Mouse (Mus musculus): ENCODE data around the gene Efna4. TPM values are rescaled to one million over a fixed set of nuclear protein-coding genes. Genes with fewer than 3 reads are reported as not detected.

Efna4 gene
- polyA plus RNA-seq, 1 experiment from 2014 or later: 20.6 TPM

GRCm38 (mm10) chr3:89330948-89331347 is 6.9 kb downstream of the Efna4 start:
- no peak overlapping the region for H3K4me2 ChIP-seq (ENCODE audit: low read length)
- 20% methylated on average over 10 of the region's 10 CpGs for WGBS
- H3K27ac ChIP-seq (ENCODE audit: low read depth): no peak overlapping the region
- ATAC-seq (replicated peaks; ENCODE audit: low FRiP score, low TSS enrichment, low read depth) (no peak), DNase-seq (ENCODE audit: low spot score) (no peak)
- H3K9me3 ChIP-seq (ENCODE audit: control insufficient read depth, low read length): no peaks in the 10 kb centered on the region
- peaks cover 25% of the 10 kb centered on the region for H3K36me3 ChIP-seq (ENCODE audit: control insufficient read depth, insufficient read depth, low read length)
- no peaks in the 10 kb centered on the region for H3K27me3 ChIP-seq (replicated peaks; ENCODE audit: control insufficient read depth, insufficient read depth, low read length)
- no peak overlapping the region for H3K4me3 ChIP-seq (ENCODE audit: low read depth, low read length)
- H3K9ac ChIP-seq (ENCODE audit: low read length): no peak overlapping the region
- H3K4me1 ChIP-seq (replicated peaks; ENCODE audit: control insufficient read depth, insufficient read depth, low read length): peaks cover 10% of the 10 kb centered on the region

- H3K27ac ChIP-seq (ENCODE audit: low read depth): no peak overlapping the region
- peaks cover 25% of the 10 kb centered on the region for H3K36me3 ChIP-seq (ENCODE audit: control insufficient read depth, insufficient read depth, low read length)
- no peak for ATAC-seq (replicated peaks; ENCODE audit: low FRiP score, low TSS enrichment, low read depth)
- WGBS: 74% methylated on average over 3 of the region's 3 CpGs
- DNase-seq (ENCODE audit: low spot score): no peak
- peaks cover 10% of the 10 kb centered on the region for H3K4me1 ChIP-seq (replicated peaks; ENCODE audit: control insufficient read depth, insufficient read depth, low read length)
- no peaks in the 10 kb centered on the region for H3K9me3 ChIP-seq (ENCODE audit: control insufficient read depth, low read length)
- H3K4me2 ChIP-seq (ENCODE audit: low read length): no peak overlapping the region
- H3K4me3 ChIP-seq (ENCODE audit: low read depth, low read length): no peak overlapping the region
- H3K9ac ChIP-seq (ENCODE audit: low read length): no peak overlapping the region
- H3K27me3 ChIP-seq (replicated peaks; ENCODE audit: control insufficient read depth, insufficient read depth, low read length): no peaks in the 10 kb centered on the region
Observed at GRCm38 (mm10) chr3:89330346-89330745, 7.5 kb downstream of the Efna4 start.

- 0 out of 2 replicates have a peak, but pooled peaks have one; percentile 13 for ATAC-seq (replicated peaks; ENCODE audit: low FRiP score, low TSS enrichment, low read depth)
Observed at GRCm38 (mm10) chr3:89328623-89329022, 9.2 kb downstream of the Efna4 start.

GRCm38 (mm10) chr3:89327371-89327870 is 10.4 kb downstream of the Efna4 start:
- H3K36me3 ChIP-seq (ENCODE audit: control insufficient read depth, insufficient read depth, low read length): no peaks in the 10 kb centered on the region
- ATAC-seq (replicated peaks; ENCODE audit: low FRiP score, low TSS enrichment, low read depth): no peak
- no peak overlapping the region for H3K4me3 ChIP-seq (ENCODE audit: low read depth, low read length)
- no peak for DNase-seq (ENCODE audit: low spot score)
- H3K9ac ChIP-seq (ENCODE audit: low read length): no peak overlapping the region
- WGBS: 30% methylated on average over 9 of the region's 9 CpGs
- no peak overlapping the region for H3K27ac ChIP-seq (ENCODE audit: low read depth)
- no peaks in the 10 kb centered on the region for H3K27me3 ChIP-seq (replicated peaks; ENCODE audit: control insufficient read depth, insufficient read depth, low read length)
- no peak overlapping the region for H3K4me2 ChIP-seq (ENCODE audit: low read length)
- peaks cover 10% of the 10 kb centered on the region for H3K4me1 ChIP-seq (replicated peaks; ENCODE audit: control insufficient read depth, insufficient read depth, low read length)
- H3K9me3 ChIP-seq (ENCODE audit: control insufficient read depth, low read length): no peaks in the 10 kb centered on the region

More at GRCm38 (mm10) chr3:89328623-89329022, 9.2 kb downstream of the Efna4 start:
- Histone ChIP-seq H3K4me1 (replicated peaks; ENCODE audit: control insufficient read depth, insufficient read depth, low read length) (peaks cover 10% of the 10 kb centered on the region), H3K9me3 (ENCODE audit: control insufficient read depth, low read length) (no peaks in the 10 kb centered on the region), H3K4me2 (ENCODE audit: low read length) (no peak overlapping the region), H3K9ac (ENCODE audit: low read length) (no peak overlapping the region), H3K4me3 (ENCODE audit: low read depth, low read length) (no peak overlapping the region), H3K36me3 (ENCODE audit: control insufficient read depth, insufficient read depth, low read length) (peaks cover 9% of the 10 kb centered on the region), H3K27ac (ENCODE audit: low read depth) (no peak overlapping the region), H3K27me3 (replicated peaks; ENCODE audit: control insufficient read depth, insufficient read depth, low read length) (no peaks in the 10 kb centered on the region)
- DNase-seq (ENCODE audit: low spot score): no peak
- WGBS: 7% methylated on average over 4 of the region's 4 CpGs

GRCm38 (mm10) chr3:89325882-89326281 is 11.9 kb downstream of the Efna4 start:
- peaks cover 18% of the 10 kb centered on the region for H3K4me1 ChIP-seq (replicated peaks; ENCODE audit: control insufficient read depth, insufficient read depth, low read length)
- DNase-seq (ENCODE audit: low spot score) (no peak), ATAC-seq (replicated peaks; ENCODE audit: low FRiP score, low TSS enrichment, low read depth) (no peak)
- H3K4me2 ChIP-seq (ENCODE audit: low read length): no peak overlapping the region
- no peak overlapping the region for H3K4me3 ChIP-seq (ENCODE audit: low read depth, low read length)
- H3K9ac ChIP-seq (ENCODE audit: low read length): no peak overlapping the region
- no peak overlapping the region for H3K27ac ChIP-seq (ENCODE audit: low read depth)
- WGBS: 94% methylated on average over 8 of the region's 8 CpGs
- H3K27me3 ChIP-seq (replicated peaks; ENCODE audit: control insufficient read depth, insufficient read depth, low read length): peaks cover 5% of the 10 kb centered on the region; the same call in 1 of the 2 replicates
- H3K9me3 ChIP-seq (ENCODE audit: control insufficient read depth, low read length): no peaks in the 10 kb centered on the region
- no peaks in the 10 kb centered on the region for H3K36me3 ChIP-seq (ENCODE audit: control insufficient read depth, insufficient read depth, low read length)

GRCm38 (mm10) chr3:89322514-89323165 is 15.2 kb downstream of the Efna4 start, which contains the start of gene Efna3:
TSS of gene Efna3 (minus strand) at chr3:89322965.
- H3K4me2 ChIP-seq (ENCODE audit: low read length): peak within 1 kb of the TSS; percentile 65
- peak; percentile 88 for DNase-seq (ENCODE audit: low spot score)
- under 1% methylated on average over 53 of the region's 53 CpGs for WGBS
- no peak within 1 kb of the TSS for H3K27ac ChIP-seq (ENCODE audit: low read depth)
- H3K9ac ChIP-seq (ENCODE audit: low read length): peak within 1 kb of the TSS; percentile 48
- ATAC-seq (replicated peaks; ENCODE audit: low FRiP score, low TSS enrichment, low read depth): peak; percentile 30; the same call in 1 of the 2 replicates
- no peaks in the 10 kb centered on the region for H3K36me3 ChIP-seq (ENCODE audit: control insufficient read depth, insufficient read depth, low read length)
- no peaks in the 10 kb centered on the region for H3K9me3 ChIP-seq (ENCODE audit: control insufficient read depth, low read length)
- H3K27me3 ChIP-seq (replicated peaks; ENCODE audit: control insufficient read depth, insufficient read depth, low read length): peaks cover 32% of the 10 kb centered on the region
- H3K4me1 ChIP-seq (replicated peaks; ENCODE audit: control insufficient read depth, insufficient read depth, low read length): peaks cover 29% of the 10 kb centered on the region
- peak within 1 kb of the TSS; percentile 49 for H3K4me3 ChIP-seq (ENCODE audit: low read depth, low read length)

- H3K36me3 ChIP-seq (ENCODE audit: control insufficient read depth, insufficient read depth, low read length): no peaks in the 10 kb centered on the region
- DNase-seq (ENCODE audit: low spot score) (peak; percentile 78), ATAC-seq (replicated peaks; ENCODE audit: low FRiP score, low TSS enrichment, low read depth) (no peak)
- peaks cover 32% of the 10 kb centered on the region for H3K27me3 ChIP-seq (replicated peaks; ENCODE audit: control insufficient read depth, insufficient read depth, low read length)
- H3K4me1 ChIP-seq (replicated peaks; ENCODE audit: control insufficient read depth, insufficient read depth, low read length): peaks cover 33% of the 10 kb centered on the region
- peak overlapping the region; percentile 48 for H3K9ac ChIP-seq (ENCODE audit: low read length)
- 1% methylated on average over 12 of the region's 14 CpGs for WGBS
- no peak overlapping the region for H3K27ac ChIP-seq (ENCODE audit: low read depth)
- H3K4me2 ChIP-seq (ENCODE audit: low read length): peak overlapping the region; percentile 65
- no peaks in the 10 kb centered on the region for H3K9me3 ChIP-seq (ENCODE audit: control insufficient read depth, low read length)
- peak overlapping the region; percentile 49 for H3K4me3 ChIP-seq (ENCODE audit: low read depth, low read length)
Observed at GRCm38 (mm10) chr3:89322131-89322500, 15.7 kb downstream of the Efna4 start.

GRCm38 (mm10) chr3:89321183-89322130 is 16.4 kb downstream of the Efna4 start:
- H3K4me3 ChIP-seq (ENCODE audit: low read depth, low read length): peak overlapping the region; percentile 49
- under 1% methylated on average over 62 of the region's 66 CpGs for WGBS
- no peaks in the 10 kb centered on the region for H3K9me3 ChIP-seq (ENCODE audit: control insufficient read depth, low read length)
- DNase-seq (ENCODE audit: low spot score): peak; percentile 72
- H3K4me2 ChIP-seq (ENCODE audit: low read length): peak overlapping the region; percentile 65
- H3K36me3 ChIP-seq (ENCODE audit: control insufficient read depth, insufficient read depth, low read length): no peaks in the 10 kb centered on the region
- H3K4me1 ChIP-seq (replicated peaks; ENCODE audit: control insufficient read depth, insufficient read depth, low read length): peaks cover 38% of the 10 kb centered on the region
- peak overlapping the region; percentile 29; the same call in 1 of the 2 replicates for H3K27ac ChIP-seq (ENCODE audit: low read depth)
- peak overlapping the region; percentile 48 for H3K9ac ChIP-seq (ENCODE audit: low read length)
- peaks cover 32% of the 10 kb centered on the region for H3K27me3 ChIP-seq (replicated peaks; ENCODE audit: control insufficient read depth, insufficient read depth, low read length)
- ATAC-seq (replicated peaks; ENCODE audit: low FRiP score, low TSS enrichment, low read depth): peak; percentile 6; the same call in 1 of the 2 replicates
